Mouse (Mus musculus): Measurements from ENCODE around the gene Tmem30a.

GRCm38 (mm10) chr9:79842615-79843014 is 49.3 kb upstream of the Tmem30a start:
- no peak for TF ChIP-seq CTCF (IDR thresholded peaks at IDR 0.05; ENCODE audit: extremely low read depth, insufficient read length, insufficient replicate concordance, low read depth, low read length)
- no peak for TF ChIP-seq POLR2A (IDR thresholded peaks at IDR 0.05; ENCODE audit: low read depth, low read length)
